Mouse (Mus musculus): ENCODE data around the gene Gm15557.
"Not testable (repeated sequence)": the region's sequence is repeated elsewhere in the genome, so short reads cannot be mapped to it uniquely, and the experiment has no call there.

Gene Gm15557

DNA sequence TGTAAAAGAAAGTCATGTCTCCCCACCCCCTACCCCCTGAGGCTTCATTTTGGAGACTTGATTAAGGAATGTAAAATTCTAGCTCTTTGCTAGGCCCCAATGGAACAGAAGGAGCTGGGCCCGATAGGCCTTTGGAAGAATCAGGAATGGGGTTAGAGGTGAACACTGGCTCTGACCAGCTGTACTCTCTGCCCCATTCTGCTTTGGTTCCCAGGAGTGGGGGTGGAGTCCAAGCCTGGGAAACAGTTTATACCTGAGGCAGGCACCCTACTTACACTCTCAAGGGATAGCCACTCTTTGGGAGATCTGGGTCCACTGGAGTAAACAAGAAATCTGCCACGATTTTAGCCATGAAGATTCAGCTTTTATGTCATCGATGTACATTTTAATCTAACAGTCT, at the start of gene Gm15557:
Gene Gm15557 (plus strand): TSS at position 48 of the 400 bp plus-strand sequence.
- no peak for DNase-seq

DNA sequence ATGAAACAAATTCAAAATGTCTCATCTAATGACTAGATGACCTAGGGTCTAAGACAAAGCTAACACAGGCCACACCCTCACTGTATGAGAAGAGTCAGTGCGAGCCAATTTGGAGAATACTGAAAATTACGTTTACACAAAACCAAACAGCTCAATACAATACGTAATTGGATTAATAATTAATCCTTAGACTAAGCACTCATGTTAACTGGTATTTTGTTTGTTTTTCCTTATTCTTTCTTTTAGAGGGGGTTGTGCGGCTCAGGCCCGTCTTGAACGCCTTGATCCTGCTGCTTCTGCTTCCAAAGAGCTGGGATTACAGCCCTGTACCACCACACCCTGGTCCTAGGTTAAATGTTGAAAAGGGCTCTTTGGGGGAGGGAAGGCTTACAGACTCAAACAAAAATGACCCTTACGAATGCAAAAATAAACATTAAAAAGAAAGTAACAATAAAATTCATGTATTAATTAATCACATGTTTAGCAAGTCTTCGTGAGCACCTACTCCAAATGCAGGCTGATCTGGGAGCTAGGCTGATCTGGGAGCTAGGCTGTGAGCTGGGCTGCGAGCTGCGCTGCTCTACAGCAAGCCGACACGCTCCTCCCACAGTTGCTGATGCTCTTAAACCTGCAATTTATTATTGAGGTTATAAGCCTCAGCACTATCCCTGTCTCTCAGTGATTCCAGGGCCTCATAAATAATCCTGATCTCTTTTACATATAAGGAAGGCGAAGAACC, 46.1 kb upstream of the Gm15557 start:
- no peak for DNase-seq

DNA sequence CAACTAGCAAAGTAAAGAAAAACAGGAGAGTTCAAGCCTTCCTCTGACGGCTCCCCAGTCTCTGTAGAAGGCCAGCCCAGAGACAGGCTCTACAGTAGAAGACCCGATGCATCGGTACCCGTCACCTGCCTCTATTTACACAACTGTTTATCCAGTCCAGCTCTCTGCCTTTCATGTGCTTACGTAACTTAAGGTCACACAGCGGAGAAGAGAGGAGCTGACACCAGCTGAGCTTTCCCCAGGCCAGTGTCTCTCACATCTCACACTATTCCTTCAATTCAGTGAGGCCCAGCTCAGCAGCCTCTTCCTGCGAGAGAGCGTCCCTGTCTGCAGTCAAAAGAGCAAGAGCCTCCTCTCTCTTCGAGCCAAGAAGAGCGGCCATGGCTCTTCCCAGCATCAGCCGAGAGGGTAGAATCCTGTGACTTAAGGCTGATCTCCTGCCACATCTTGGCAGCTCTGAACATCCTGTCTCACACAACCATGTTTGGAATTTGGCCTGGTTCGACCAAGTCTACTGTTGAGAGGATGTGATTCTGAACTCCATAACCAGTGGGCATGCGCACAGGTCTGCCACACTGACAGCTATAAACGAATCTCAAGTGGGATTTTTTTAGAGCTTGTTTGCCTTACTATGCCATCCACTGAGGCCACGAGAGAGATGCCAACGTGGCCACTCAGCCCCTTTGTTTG, 45.3 kb upstream of the Gm15557 start:
- DNase-seq, result no peak

DNA sequence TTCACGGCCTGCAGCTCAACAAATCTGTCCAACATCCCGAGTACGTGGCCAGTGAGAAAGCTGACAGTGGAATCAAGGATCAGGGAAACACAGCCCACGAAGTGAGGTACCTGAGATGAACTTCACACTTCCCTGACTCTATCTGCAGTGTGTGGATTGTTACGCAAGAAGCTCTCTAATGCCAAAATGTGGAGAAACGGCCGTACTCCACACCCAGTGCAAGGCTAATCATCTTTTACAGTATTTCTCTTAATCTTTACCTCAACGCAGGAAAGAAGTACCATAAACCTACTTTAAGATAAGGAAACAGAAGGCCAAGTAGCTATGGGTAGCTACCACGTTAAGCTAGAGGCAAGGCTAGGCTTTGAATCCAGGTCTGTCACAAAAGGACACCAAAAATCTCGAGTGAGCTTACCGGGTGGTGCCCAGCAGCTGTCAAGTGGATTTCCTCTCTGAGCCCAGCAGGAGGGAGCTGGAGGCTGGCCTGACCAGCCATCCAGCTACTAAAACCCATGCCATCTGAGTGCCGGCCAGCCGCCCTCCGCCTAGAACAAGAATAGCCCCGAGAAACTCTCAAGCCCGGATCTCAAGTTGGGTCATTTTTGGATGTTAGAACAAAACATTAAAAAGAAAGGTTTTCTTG, 37.4 kb upstream of the Gm15557 start:
- no peak for DNase-seq

DNA sequence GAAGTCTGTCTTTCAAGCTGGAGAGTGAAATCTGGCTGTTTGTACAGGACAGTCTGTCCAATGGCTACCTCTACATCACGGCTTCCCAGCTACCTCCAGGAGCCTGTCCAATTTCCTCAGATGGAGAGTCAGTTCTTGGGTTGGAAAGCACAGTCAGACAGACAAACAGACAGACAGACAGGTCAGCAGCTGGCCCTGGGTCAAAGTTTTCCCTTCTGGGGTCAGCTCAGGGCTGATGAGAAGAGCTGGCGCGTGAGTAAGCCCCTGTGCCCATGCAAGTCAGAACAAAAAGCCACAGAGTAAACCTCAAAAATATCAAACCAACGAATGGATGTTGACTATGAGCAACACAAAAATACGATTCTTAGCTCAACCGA, 36.9 kb upstream of the Gm15557 start:
- no peak for DNase-seq

DNA sequence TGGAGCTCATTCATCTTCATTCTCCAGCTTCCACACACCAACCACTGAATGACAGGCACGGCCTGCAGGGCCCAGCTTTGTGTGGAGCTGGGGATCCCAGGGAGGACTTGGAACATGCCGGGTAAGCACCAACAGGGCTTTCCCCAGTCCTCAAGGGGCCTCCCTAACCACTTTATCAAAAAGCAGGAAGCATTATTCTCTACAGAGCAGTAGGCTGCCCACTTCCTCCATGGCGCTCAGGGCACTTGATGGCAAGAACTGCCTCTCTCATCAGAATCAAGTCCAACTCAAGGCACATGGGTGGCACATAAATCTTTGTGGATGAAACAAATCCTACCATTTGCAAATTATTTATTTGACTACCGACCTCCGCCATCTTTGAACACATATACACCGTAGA, 25.8 kb upstream of the Gm15557 start:
- DNase-seq, result no peak

DNA sequence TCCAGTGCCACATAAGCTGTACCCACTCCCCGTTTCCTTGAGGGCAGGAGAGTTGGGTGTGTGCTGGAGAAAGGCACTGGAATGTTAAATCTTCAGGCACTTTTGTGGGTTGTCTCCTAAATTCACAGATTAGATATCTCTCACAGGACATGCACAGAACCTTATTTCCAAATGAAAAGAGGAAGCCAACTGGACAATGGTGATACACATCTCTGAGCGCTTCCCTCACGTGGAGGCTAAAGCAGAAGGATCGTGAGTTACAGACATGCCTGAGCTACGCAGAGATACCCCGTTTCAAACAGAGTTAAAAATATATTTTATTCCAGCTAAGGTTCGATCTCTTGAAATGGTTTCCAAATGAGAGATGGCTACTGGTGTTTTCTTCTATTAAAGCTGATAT, 17.4 kb upstream of the Gm15557 start:
- no peak for DNase-seq

DNA sequence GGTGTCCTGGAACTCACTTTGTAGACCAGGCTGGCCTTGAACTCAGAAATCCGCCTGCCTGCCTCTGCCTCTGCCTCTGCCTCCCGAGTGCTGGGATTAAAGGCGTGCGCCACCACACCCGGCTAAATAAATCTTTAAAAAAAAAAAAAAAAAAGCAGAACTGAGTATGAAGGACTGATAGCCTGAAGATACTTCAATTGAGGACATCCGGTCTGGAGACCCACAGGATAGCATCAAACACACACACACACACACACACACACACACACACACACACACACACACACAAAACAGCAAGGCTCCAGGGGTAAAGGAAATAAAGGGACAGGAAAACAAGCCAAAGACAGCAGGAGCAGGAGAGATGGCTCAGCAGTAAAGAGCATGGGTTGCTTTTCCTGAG, 15.3 kb upstream of the Gm15557 start:
- DNase-seq, result not testable (repeated sequence)

DNA sequence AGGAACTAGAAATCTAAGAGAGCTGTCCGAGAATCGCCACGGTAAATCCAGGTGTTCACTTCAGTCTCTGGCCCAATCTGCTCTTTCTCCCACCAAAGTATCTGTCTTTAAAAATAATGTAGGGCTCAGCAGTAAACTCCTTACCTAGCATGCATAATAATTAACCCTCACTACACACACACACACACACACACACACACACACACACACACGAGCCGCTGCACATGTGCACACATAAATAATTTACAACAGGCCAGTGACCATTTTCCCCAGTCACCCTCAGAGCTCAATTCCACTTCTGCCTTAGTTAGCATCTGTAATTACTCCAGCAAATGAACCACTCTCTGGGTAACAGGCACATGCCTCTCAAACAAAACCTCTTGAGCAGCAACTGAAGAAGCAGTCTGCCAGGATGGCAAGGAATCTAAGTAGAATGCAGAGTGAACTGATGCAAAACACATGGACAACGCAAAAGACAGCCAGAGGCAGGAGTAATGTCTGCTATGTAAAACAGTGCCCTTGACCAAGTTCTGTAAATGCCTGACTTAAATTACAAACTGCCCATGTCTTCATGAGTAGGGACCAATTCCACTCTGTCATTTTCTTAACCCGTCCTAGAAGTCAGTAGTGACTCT, 11.7 kb upstream of the Gm15557 start:
- DNase-seq, result peak; percentile 46 to 70

DNA sequence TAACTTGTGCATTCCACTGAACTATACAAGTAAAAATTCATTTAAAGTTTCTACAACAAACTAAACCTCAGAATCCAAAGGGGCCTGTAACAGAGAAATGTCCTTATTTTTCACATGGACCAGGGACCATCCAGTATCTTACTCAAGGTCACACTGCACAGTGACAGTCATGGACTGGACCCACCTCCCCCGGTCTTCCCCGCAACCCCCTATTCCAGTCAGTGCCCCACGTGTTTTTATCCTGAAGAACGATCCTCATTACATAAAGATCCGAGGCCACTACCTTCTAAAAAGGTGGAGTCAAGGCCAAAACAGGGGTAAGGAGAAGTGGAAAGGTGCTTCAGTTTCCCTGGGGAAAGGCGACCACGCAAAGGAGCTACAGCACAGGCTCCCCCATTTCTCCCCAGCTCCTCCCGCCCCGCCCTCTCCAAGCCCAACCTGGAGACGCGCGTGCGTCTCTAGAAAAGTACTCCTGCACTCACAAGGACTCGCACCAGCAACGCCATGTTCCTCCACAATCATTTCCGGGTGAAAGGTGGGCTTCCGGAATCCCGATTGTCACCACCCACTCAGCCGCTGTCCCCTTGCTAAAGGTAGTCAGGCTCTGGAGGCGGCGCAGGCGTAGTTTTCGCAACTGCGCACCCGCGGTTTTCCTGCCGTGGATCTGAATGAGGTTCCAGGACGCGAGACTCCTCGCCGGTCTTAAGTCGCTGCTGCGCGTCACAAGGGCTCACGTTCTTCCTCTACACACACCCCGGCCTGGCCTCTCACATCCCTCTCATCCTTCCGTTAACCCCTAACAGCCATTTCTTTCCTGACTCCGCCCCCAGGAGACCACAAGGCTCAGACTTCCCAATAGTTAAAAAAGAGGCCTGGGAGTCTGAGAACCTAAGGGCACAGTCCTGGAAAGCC, 10.7 kb upstream of the Gm15557 start, which contains the start of gene Uqcc1:
Gene Uqcc1 (minus strand): TSS at position 780 of the 912 bp plus-strand sequence.
- peak; percentile 97 for DNase-seq

DNA sequence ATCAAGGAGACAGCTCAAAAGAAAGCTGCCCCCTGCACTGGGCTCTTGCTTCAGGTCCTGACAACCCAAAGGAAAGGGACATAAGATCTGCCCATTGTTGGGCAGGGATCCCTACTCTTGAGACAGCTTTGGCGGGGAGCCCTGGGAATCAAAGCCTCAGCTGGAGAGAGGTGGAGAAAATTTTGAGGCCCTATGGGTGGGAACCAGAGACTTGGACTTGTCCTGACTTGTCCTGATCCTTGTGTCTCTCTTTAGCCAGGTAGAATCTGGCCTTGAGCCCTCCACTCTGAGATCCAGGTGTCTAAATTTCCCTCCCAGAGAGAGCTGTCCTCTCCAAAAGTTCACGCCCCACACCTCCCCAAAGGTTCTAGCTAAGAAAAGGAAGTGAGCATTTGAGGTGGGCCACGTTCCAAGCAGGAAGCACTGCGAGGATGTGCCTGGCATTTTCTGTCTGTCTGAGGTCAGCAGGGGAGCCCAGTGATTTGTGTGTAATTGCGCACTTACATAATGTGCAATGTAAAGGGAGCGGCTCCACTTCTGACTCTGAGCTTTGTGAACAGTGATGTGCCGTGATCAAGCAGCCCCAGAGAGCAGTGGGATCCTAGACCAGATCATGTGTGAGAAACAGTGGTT, 515 bp upstream of the Gm15557 start:
- peak in 1 of 2 experiments; percentile 8 for DNase-seq

DNA sequence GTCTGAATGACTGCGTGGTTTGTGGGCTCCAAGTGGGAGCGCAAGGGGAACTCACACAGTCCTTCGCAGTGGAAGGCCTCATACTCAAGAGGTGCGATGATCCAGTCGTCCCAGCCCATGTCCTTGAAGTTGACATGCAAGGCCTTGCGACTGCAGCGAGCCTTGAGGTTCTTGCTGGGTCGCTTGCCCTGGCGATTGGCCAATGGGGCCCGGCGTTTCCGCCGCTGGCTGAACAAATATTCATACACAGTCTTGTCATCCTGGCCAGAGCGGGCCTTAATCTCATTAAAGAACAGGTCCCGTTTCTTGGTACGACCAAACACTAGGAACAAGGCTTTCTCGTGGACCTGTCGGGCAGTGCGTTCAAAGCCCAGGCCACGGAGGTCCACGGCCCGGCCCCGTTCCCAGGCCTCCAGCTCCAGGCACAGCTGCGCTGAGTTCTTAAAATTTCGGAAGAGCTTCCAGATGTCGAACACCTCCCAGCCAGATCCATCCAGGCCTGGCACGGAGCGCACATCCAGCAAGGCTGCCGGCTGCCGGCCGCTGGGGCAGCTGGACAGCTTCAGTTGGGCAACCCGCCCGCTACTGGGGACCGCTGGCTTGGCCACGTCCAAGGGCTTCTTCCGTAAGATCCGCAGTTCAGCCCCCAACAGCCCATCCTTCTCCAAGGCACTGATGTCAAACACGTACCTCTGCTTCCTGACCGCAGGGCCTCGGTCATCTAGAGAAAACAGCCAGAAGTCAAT, 1.3 kb downstream of the Gm15557 start:
- peak in 1 of 2 experiments; percentile 21 for DNase-seq

DNA sequence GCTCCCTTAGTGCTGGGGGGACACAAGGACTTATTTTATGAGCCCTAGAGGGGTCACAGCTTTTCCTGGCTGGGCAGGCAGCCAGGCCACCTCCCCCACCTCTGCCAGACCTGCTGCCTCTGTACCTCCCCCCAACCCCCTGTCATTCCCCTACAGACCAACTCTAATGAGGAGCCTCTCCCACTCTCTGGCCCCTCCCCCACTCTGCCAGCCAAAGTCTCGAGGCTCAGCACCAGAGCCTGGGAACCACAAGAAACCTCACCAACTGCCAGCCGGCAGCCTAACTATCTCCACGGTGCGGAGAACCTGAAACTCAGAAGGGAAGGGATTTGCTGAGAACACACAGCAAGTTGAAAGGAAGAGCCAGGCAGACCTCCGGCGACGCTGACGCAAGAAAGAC, 2.9 kb downstream of the Gm15557 start:
- DNase-seq, result no peak

DNA sequence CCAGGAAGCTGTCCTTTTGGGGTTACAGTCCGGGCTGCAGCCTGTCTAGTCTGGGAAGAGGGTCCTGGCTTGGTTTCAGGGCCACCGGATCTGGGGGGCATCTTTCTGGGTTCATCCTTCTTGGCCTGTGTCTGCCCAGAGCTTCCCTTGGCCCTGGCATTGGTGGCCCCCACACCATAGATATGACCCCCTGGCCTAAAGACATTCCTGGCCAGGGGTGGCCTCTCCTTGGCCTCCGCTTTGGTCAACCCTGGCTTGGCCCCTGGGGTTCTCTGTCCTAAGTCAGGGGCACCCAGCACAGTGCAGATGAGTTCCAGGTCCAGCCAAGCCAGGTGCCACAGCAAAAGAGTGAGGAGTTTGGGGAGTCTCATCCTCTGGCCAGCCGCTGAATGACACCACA, 4.2 kb downstream of the Gm15557 start:
- no peak for DNase-seq

DNA sequence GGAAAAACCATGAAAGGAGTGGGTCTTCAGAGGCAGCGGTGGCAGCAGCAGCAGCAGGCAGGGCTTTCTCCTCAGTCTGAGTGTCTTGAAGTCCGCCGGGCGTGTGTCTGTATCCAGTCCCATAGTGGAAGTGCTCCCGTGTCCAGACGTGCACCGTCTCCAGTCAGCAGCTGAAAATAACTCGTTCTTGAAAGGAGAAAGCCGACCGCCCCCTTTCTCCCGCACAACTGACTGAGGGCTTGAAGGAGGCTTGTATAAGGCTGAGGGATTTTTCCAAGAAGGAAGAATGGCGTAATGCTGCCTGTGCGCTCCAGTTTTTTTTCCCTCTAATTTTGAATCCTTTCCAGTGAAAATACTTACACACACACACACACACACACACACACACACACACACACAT, 4.6 kb downstream of the Gm15557 start, which contains the start of gene Gdf5:
Gene Gdf5 (minus strand): TSS at position 244 of the 400 bp plus-strand sequence.
- DNase-seq, result no peak

DNA sequence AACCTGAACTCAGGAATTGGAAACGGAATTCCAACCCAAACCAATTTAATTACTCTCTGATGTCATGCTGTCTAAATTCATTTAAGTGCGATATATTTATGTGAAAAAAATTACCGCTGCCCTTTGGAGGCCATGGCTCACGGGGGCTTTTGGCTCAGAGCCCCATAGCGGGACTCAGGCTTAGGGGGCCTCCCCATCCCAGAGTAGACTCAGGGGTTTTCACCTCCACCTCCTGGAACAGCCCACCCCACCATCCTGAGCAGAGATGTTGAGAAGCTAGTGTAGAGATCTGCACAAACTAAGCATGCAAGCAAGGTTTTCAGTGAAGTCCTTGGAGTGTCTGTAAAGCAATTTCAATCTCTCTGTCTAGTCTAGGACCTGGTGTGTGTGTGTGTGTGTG, 5.1 kb downstream of the Gm15557 start:
- DNase-seq, result no peak

DNA sequence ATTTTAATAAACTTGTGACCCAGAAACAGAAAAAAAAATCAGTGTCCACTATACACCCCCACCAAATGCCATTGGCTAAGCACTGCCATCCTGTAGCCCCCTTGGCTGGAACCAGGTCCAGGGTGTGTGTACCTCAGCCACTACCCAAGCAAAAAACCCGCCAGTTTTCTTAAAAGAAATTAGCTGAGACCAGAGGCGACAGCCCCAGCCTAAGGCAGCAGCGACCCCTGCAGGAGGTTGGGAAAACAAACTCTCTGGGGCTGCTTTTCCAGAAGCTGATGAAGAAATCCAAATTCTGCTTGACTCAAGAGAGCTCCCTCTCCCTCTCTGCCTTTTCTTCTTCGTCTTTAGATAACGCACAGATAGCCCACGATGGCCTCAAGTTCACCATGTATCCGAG, 5.5 kb downstream of the Gm15557 start:
- peak; percentile 60 to 67 for DNase-seq

DNA sequence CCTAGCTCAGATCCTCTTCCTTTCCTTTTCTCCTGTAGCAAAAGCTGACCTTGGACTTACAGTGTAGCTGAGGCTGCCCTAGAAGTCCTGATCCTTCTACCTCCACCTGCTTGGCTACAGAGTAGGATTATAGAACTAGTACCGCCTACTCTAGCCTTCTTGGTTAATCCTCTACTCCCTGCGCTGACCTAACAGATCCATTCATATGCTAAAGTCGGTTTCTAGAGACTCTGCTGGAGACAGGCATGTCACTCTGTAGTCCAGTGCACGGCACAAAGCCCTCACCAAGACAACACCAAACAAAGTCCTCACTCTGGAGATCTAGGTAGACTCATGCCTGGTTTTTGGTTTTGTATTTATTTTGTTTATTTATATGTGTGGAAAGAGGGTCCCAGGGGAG, 6.0 kb downstream of the Gm15557 start:
- no peak for DNase-seq

DNA sequence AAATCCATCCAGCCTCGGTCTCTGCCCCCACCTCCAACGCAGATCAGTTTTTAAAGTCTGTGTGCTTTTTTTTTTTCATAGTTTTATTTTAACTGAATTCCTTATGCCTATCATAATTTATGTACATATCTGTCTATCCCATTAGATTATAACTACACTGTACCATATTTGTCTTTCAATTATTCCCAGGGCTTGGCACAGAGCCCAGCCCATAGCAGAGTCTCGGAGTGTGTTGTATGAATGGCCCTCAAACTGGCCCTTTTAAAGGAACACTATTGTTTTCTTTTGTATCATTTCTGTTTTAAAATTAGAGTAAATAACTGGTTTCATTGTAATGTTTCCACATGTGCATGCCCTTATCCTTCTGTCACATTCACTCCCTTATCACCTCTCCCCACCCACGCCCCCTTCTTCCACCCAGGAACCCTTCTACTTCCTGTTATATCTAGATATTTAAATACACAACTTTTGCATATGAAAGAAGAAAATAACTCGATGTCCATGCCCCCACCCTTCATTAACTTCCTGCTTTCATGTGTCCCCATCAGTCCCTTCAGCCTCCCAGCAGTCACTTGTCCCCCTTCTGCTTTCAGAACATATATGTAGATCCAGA, 7.0 kb downstream of the Gm15557 start:
- DNase-seq, result peak in 1 of 2 experiments; percentile 10

DNA sequence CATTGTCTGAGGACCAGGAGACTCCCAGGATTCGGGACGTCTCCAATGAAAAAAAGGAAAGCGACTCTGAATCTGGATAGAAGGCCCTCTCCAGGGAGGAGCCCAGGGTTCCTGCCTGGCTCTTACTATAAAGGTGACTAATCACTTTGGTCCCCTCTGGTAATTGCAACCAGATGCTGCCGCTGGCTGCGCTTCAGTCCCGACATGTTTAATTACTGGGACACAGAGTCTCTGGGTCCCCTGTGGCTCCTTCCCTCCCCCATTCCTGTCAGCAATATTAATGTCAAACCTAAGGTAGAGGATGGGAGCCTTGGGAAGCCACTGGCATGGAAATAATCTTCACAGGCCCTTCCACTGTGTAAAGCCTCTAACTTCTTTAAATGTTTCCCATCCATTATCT, 8.8 kb downstream of the Gm15557 start:
- no peak for DNase-seq

DNA sequence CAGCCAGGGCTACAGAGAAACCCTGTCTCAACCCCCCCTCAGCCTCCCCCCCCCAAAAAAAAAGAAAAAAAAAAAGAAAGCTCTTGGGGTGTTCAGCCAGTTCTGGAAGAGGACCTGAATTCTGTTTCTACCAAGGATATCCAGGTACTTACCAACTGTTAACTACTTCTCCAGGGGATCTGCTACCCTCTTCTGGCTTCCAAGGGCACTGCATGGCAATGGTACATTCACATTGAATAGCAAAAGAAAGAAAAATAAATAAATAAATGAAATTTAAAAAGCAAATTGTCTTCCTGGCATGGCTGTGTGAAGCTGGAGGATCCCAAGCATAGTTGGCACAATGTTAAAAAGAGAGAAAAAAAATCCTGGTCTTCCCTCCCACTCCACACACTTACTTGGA, 11.5 kb downstream of the Gm15557 start:
- DNase-seq, result peak; percentile 83 to 88
